Mouse (Mus musculus) heart, adult 2 months (tissue): ENCODE results near the gene Tmem116.

Experiments
- CTCF ChIP-seq: fragments of 200-600 bp; IDR thresholded peaks from 2 replicates; pipeline ENCODE4 v1.8.1; 2022; ENCODE audit warnings: antibody characterized with exemption, mild to moderate bottlenecking, moderate library complexity
- EP300 ChIP-seq: fragments of 200-500 bp; IDR thresholded peaks from 2 replicates; pipeline ENCODE4 v1.6.1; 2011; ENCODE audit warnings: low read depth, low read length, control low read depth; ENCODE audit not compliant: insufficient read depth

GRCm38 (mm10) chr5:121444870-121445269, 6.8 kb upstream of the Tmem116 start:
- TF ChIP-seq EP300: no peak
- TF ChIP-seq CTCF: no peak
